Mouse (Mus musculus): ENCODE data around the gene Gm42674.

GRCm38 (mm10) chr3:90609102-90609501, 7.4 kb downstream of the Gm42674 start:
- TF ChIP-seq CTCF (IDR thresholded peaks at IDR 0.05; ENCODE audit: low read depth, low read length) (no peak), POLR2A (IDR thresholded peaks at IDR 0.05; ENCODE audit: insufficient read depth, low read length) (no peak)

All from ES-Bruce4 (cell line).